Mouse (Mus musculus): ENCODE measurements around the gene Enpp7.

Enpp7 gene

DNA sequence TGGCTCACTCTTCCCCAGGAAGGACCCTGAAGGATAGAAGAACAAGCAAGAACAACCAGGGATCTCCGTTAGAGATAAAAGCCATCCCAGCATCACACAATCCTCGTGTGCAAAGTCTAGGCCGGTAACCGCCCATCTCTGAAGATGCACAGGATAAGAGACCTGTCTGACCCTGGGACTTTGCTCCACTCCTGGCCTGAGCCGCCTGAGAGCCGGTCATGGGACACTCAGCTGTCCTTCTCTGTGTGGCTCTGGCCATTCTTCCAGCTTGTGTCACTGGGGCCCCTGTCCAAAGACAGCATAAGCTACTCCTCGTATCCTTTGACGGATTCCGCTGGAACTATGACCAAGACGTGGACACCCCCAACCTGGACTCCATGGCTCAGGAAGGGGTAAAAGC, at the start of gene Enpp7:
Enpp7 (plus strand) TSS at position 190 of the 400 bp plus-strand sequence.
- DNase-seq: no peak

DNA sequence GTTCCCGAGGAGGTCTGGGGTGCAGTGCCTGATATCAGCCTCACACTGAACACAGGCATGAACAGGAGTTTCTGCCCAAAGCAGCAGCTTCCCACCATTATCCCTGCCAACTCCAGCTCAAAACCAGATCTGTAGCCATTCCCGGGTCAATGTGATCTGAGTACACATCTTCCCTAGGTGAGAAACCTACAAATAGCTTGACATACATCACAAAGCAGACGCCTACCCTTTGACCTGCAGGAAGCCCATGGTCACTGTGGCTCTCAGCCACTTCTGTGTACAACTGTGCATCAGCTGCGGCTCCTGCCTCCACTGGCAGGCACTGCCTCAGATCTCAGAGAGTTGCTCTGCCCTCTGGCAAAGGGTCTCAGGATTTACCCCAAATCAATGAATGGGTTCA, 48.3 kb upstream of the Enpp7 start:
- no peak for DNase-seq

DNA sequence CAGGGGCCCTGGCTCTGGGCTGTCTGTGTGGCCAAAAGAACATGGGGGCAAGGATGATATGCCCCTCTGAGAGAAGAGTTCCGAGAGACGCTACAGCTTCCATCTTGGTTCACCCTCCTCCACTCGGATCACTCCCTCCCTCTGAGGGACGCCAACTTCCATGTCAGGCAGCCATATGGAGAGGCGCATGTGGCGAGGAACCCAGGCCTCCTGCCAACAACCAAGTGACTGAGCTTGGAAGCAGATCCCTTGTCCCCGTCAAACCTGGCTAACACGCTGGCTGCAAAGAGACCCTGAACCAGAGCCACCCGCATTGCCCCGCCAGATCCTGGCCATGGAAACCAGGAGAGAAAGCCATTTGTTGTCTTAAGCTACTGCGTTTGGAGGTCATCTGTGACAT, 47.4 kb upstream of the Enpp7 start:
- DNase-seq: no peak

DNA sequence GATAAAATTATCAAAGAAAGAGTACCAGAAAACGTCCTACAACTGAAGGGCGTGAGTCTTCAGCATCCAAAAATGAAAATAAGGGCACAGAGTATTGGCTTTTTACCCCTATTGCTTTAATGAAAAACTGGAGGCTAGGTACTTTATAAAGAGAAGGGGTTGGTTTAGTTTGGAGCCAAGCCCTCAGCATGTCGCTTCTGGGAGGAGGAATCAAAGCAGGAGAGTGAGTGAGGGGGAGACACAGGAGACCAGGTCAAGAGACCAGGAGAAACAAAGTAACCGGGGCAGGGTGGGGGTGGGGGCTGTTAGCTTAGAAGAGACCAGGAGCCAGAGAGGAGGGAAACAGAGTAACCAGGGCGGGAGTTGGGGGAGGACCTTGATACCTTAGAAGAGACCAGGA, 46.7 kb upstream of the Enpp7 start:
- DNase-seq: no peak

DNA sequence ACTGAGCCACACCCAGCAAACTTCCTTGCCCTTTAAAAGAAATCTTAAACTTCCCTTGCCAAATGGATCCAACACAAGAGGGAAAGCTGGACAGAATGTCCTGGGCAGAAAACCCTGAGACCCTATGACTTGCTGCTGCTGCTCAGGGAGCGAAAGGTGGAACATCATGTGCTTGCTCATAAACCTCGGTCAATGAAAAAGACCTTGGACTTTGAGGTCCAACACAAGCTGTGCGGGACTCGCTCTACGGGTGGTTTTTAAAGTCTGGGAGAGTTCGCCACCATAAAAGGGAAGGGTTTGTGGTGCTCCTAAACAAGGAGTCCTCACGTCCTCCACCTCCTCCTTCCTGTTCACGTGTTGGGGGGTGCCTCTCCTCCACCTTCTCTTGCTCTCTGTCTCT, 42.1 kb upstream of the Enpp7 start:
- DNase-seq: no peak

DNA sequence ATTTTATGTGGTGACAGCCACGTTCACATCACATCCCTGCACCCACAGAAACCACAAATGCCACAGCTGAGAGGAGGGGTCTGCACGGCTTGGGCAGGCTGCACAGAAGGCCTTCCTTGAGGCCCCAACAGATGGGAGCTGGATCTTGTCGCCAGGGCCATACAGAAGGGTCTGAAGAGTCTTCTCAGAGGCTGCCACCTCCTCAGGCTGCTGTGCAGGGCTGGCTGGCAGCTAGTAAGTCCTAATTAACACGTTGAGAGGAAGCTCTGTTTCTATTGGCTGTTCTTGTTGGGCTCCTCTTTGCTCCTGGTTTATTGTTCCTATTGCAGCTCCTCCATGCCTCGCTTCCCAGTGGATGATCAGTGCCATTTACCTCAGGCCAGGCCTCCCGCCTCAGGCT, 33.0 kb upstream of the Enpp7 start:
- DNase-seq: no peak

DNA sequence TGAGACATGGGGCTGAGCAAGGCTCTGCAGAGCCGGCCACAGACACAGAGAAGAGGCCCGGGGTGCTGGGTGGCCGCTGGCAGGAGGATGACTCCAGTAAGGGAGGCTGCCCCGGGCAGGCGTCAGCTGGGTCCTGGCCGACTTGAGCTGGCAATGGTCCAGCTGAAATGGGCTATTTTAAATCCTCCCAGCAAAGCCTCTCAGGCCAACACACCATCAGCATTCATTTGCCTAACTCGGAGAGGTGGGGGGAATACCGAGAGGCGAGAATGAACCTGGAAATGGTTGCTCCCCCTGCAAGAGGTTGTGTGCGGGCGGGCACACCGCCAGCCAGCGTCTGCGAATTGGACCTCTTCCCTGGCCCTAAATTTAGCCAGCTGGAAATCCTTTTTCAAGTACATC, 30.9 kb upstream of the Enpp7 start:
- peak; percentile 38 for DNase-seq

DNA sequence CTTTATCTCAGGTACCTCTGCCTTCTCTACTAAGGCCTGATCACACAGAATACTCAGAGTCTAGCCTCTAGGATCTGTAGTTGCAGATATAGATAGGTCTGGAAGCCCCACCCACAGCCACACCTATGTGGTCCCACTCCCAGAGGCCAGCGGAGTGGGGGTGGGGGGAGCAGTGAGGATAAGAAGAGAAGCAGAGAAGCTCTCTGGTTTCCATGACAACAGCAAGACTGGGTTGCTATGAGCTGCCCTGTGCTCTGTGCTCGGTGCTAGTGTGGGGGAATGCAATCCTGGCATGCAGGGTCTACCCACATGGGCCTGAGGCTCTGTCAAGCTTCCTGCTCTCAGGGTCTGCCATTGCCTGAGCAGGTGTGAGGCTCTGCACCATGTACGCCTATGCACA, 27.3 kb upstream of the Enpp7 start:
- DNase-seq: no peak

DNA sequence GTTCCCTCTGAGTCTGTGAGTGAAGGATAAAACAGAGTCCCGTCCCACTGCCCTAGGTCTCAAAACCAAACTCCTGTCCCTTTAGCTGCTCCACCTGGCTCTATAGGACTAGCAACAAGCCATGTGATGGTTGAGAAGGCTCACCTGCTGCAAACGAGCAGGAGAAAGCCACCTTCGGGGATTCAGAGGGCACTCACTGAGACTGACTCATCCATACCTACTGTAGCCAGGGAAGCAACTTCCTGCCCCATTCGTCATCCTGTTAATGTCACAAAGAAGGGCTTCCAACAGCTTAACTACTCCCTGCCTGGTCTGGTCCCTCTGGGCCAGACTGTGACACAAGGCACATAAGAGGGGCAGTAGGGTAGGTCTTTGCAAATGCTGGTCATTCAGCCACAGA, 25.5 kb upstream of the Enpp7 start:
- DNase-seq: no peak

DNA sequence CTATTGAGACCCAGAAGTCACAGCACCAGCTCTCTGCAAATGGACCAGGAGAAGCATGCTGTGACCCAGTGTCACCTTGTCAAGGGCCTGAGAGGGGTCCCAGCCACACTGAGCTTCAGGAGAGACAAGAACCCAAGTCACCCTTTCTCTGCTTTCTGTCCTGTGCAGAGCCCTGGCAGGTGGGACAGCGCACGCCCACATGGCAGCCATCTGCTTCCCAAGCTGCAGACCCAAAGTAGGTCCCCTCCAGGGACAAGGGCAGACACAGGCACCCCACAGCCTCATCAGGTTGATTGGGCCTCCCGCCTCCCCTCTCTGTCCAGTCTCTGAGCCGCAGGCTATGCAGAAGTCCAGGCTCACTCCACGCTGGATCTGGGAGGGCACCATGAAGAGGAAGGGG, 24.1 kb upstream of the Enpp7 start:
- no peak for DNase-seq

DNA sequence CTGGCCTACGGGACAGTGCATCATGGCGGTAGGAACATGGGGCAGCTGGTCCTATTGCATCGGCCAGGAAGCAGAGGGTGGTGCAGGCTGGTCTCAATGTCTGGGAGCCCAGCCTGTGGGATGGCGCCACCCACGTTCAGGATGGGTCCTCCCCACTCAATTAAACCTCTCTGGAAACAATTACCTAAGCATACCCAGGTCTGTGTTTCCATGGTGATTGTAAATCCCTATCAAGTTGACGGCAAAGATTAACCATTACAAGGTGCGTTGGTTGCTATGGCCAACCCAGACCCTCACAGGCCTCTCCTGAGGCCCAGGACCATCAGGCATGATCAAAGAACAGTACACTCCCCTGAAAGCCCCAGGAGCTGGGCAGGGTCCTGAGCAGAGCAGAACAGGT, 22.9 kb upstream of the Enpp7 start:
- no peak for DNase-seq

DNA sequence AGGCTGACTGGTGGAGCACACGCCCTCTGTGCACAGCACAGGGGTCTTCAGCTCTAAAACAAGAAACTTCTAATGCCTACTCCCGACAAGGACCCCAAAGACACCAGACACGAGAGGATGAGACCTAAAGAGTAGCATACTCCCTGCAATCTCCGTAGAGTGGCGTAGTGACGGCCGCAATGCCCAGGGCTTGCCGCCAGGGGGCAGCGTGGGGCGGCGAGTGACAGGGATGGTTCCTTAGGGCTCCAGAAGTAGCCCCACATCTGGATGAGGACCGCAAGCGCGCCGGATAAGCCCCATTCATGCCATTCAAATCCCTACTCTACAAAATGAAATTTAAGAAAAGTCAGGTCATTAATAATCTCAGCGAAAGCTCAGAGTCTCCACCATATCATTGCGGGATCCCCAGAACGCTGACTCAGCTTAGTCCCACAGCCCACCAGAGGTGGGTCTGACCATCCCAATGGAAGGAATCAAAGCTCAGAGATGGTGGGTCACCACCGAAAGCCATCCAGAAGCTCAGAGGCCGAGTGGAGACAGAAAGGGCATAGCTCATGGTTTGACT, 16.4 kb upstream of the Enpp7 start:
- peak; percentile 42 for DNase-seq

DNA sequence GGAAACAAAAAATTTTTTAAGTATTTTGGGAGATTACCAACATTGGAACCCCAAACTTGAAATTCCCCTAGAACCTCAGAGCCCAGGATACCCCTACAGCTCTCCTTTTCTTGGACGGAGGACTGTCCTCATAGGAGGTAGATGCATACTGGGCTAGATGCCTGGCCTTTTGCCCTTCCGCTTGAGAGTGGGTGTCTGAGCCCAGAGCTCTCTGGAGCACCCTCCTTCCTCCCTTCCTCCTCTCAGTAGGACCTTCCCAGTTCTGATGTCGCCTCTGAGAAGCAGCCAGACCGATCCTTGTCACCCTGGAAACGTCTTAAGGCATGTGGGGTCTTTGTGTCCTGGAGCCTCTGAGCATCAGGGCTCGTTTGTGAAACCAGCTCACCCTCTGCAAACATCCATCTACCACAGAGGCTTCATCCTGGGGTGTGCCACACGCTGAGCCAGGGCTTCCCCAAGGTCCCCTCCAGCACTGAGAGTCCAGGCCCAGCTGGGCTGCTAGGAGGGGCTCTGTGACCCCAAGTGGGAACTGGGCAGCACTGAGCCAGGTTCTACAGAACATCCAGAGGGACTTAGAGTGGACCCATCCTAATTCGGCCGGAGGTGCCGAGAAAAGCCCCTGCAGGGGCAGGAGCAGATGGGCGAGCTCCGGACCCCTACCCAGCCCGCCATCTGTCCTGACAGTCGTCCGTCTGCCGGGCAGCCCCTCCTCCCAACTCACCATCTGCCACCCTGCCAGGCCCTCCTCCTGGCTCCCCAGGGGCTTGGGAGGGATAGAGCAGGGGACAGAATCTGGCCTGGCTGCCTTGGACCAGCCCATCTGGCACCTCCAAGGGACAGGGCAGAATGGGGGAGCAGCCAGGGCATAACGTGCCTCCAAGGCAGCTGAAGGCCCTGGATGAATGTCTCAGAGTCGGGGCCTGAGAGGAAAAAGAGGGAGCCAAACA, 15.3 kb upstream of the Enpp7 start:
- no peak for DNase-seq

DNA sequence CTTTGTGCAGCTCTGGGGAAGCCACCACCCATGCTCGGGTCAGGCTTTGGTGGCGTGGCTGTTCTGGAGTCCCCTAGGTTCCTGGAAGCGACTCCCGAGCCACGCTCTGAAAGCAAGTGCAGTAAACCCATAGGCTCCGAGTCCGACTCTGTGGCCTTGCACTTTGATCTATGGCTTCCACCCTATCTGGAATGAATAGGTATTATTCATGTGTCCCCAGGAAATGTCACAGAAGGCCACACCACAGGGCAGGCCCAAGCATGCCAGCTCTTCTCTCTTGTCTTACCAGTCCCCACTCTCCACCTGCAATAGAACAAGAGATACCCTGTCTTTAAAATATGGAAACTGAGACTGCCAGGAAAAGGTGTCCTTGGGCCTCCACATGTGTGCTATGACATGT, 13.6 kb upstream of the Enpp7 start:
- DNase-seq: no peak

DNA sequence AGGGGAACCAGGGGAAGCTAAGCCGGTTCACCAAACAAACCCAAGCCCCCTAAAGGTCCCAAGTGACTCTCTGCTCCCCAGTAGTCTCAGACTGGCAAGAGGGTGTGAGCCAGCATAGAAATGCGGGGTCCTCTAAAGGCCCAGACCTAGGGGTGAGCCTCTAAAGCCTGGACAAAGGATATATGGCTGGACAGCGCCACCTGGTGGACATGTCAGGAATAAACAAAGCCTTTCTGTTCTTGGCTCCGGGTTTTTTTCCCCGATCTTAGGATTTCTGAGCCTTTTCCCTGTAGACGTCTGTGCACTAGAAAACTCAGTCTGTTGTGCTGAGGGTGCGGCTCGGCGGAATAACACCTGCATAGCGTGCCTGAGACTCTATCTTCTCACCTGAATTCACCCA, 12.6 kb upstream of the Enpp7 start:
- DNase-seq: peak; percentile 69

DNA sequence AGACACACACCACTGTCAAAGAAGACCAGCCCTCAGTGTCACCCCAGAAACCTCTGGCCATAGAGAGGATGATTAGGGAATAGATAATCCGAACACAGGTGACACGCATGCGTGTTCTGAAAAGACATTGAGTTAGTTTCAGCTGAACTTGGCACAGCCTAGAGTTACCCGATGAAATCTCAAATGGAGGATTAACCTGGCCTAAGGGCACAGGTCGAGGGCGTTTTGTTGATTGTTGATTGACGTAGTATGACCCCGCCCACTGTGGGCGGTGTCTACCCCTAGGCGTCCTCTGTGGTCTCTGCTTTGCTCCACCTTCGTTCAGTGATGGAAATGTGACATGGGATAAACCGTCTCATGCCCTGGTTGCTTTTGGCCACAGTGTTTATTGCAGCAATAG, 12.1 kb upstream of the Enpp7 start:
- no peak for DNase-seq

DNA sequence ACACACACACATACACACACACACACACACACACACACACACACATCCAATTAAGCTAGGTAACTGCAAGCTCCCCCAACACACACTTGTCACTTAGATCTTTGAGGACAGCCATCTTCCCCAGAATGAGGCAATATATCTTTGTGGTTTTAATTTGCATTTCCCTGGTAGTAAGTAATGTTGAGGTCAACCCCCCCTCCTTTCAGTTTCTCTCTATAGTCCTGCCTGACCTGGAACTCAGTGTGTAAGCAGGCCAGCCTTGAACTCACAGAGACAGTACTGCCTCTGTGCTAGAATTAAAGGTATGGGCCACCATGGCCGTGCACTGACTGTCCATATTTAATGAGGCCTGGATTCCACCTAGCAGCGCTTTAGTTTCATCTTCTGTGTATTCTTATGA, 7.6 kb upstream of the Enpp7 start:
- no peak for DNase-seq

DNA sequence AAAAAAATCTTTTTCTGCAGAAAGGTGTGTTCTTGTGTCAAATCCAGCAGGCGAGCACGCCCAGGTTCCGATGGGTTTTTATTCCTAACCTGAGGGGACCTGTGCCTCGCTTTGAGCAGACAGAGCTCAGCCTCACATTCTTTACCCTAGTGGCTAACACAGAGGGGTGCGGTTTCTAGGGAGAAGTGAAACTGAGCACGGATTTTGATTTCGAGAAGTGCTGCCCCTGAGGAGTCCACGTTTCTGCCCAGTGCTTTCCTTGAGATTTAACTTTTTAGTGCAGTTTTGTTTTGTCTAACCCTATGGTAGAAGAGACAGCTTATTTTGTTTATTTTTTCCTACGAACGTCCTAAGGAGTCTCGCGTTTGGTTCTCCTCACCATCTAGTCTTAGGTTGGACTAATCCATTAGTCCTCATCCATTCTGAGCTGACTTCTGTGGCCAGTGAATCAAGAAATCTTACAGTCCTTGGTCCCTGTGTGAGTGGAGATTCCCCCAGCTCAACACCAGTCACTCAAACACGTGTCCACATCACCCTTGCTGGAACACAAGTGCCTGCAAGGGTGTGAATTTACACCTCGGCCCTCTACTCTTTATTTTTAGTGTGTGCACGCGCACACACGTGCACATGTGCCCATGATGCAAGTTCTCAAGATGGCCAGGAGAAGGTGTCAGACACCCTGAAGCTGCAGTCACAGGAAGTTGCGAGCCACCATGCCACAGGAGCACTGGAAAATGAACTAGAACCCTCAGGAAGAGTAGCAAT, 6.8 kb upstream of the Enpp7 start:
- no peak for DNase-seq

DNA sequence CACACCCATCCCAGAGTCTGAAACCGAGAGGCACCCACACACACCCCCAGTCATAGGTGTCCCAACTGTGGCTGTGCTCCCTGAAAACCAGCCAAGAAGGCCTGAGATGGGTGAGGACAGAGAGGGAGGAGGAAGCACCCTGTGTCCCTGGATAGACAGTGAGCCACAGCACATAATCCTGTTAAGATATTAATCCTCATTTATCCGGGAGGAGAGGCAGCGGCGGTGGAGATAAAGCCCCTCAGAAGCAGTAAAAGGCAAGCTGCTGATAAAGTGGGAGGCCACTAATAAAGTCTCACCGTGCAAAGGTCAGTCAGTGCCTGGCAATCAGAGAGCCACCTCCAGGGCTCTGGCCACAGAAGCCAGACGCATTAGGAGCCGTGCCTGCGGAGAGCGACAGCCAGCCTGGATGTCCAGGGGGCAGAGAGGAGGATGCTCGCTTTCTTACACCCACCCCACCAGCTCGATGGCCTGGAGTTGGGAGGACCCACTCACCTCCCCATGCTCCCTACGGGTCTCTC, 5.3 kb upstream of the Enpp7 start:
- no peak for DNase-seq

DNA sequence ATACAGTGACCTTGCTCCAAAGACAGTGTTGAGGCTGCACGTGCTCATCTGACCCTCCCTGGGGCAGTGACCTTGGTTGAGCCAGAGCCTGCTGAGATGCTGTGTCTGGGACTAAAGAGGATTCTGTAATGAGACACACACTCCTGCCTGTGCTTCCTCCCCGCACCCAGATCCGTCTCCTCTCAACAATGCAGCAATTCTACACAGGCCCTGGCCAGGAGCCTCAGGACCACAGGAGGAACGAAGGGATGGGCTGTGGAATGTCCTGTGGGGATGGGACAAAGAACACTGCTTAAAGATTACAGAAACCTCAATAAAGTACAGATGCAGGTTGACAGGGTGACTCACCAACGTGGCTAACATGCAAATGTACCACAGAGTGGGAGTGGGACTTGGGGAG, 2.4 kb upstream of the Enpp7 start:
- DNase-seq: no peak

DNA sequence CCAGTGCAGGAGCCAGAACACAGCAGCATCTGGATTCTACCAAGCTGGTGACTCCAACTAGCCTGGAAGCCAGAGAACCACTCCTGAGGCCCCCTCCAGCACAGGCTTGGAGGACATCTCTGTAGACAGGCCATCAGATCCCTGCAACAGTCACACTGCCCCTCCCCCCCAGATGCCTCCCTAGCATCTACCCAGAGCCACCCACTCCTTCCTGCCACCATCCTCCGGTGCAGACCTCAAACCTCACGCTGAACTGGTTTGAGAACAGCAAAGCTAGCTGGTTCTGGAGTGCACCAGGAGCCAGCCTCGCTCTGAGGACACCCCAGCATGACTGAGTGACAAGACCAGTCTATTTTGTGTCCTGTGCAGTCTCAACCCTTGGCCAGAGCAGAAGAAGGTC, 4.8 kb downstream of the Enpp7 start:
- DNase-seq: no peak

DNA sequence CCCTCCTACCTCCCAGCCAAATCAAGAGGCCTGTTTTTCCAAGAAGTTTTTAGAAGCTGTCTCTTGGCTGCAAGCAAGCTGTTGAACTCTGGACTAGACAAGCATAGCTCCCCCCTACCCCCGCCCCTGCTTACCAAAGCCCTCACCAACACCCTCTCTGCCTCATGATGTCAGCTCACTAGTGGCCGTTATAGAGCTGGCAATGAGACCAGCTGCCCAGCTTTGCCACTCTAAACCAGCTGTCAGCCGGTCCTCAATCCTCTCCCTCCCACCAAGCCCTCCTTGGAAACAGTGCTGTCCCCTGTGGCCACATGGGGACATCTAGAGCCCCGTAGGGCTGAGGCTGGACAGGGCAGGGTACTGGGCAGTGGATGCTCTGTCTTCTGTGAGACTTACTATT, 7.5 kb downstream of the Enpp7 start:
- peak; percentile 34 for DNase-seq

DNA sequence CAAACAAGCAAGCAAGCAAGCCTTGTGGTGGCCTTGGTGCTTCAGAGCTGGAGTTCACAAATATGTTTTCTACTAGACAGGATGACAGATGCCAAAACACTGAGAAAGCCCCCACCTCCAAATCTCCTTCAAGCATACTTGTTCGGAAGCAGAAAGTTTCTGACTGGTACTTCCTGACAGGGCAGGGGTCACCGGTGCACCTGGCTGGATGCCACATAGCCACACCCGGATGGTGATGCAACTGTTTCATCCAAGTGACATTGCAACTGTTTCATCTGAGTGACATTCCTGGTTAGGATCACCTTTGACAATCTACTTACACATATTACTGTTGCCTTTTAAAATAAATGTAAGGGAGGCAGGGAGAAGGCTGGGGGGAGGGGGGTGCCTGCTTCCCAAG, 9.2 kb downstream of the Enpp7 start:
- DNase-seq: no peak
